Mouse (Mus musculus) gastrocnemius, postnatal 4 days (tissue): ENCODE data around the gene Ptpn18. TPM values are rescaled to one million over a fixed set of nuclear protein-coding genes. Genes with fewer than 3 reads are reported as not detected.

Experiments used
- DNase-seq, 2 experiments: peaks; one replicate each; pipeline ENCODE4 v3.0.0; 2021 to 2022; ENCODE audit warnings: low spot score in 2 of 2, mixed read lengths in 2 of 2
- total RNA-seq, 2 experiments: library from RNA; stranded (reverse); gene quantifications; 2 replicates each; pipeline ENCODE4 v1.2.3; 2021

Gene Ptpn18
- total RNA-seq, 2 experiments from 2014 or later = 8.4 to 9.3 TPM

DNA sequence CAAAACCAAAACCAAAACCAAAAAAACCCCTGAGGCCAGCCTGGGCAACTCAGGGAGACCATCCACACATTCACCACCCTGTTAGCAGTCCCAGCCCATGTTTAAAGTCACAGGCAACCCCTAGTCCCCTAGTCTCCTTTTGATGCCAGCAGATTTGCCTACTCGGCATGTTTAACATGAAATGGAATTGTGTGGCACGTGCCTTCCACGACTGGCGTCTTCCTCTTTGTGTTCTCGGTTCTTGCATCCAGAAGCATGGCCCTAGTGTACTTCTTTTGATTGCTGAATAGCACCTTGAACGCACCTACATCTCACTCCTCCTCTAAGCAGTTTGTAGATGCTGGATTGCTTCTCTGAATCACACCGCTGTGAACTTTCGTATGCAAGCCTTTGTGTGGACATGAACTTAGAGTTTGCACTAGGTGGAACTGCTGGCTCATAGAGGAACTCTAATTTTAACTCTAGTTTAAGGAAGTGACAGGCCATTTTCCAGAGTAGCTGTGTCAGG, 4.8 kb downstream of the Ptpn18 start:
- DNase-seq = no peak

DNA sequence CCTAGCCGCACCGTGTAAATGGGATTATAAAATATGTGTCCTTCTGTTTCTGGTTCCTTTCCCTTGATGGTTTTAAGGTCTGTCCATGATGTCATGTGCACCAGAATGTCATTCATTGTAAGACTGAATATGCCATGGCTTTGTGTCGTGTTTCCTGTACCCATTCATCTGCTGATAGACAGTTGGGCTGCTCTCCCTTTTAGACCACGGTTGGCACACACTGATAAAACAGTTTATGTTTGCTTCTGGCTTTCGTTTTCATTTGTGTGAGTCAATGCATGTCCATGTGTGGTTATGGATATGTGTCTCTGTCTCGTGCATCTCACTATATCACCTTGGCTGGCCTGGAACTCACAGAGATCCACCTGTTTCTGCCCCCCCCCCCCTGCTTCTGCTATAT, 5.9 kb downstream of the Ptpn18 start:
- no peak for DNase-seq

DNA sequence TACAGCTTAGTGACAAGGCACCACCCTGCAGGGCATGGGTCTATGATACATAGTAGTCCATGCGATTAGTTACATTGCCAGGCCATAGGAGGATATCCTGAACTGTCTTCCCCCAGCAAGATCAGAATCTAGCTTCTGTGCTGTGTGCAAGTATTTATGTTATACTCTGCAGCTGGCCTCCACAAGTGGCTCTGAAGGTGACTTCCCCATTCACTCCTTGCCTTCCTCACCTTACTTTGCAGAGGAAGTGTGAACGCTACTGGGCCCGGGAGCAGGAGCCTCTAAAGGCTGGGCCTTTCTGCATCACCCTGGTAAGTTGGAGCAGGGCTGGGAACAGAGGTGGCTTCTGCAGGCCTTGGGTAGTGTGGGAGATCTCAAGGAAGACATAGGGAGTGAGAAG, 8.5 kb downstream of the Ptpn18 start:
- no peak for DNase-seq

DNA sequence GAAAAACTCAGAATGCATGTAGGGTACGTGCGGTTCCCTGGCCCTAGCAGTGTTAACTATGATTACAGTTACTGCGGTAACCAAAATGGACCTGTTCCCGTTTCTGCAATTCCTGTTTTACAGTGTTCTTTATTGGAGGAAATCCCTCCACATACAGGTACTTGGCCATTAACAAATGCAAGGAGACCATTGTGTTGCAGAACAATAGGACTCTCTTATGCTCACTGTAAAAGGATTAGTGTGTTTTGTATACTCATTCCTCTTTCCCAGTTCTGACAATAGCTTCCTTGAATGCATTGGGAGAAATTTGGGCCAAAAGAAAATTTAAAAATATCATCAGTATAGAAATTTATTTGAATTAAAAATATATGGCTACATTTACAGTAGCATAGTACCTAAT, 8.9 kb downstream of the Ptpn18 start:
- no peak for DNase-seq

DNA sequence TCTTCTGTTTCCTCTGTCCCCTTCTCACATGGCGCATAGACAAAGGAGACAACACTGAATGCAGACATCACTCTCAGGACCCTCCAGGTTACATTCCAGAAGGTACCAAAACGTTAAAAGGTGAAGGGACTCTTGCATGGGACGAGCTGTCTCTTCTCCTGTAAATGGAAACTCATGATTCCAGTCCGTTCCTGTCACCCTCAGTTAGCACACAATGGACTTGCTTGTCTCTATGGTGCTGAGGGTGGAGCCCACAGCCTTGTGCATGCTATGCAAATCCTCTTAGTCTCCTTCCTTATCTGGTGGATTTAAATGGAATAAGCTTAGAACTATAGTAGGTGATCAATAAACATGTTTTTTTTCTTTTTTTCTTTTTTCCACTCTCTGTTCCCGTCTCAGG, 10.2 kb downstream of the Ptpn18 start:
- no peak for DNase-seq

DNA sequence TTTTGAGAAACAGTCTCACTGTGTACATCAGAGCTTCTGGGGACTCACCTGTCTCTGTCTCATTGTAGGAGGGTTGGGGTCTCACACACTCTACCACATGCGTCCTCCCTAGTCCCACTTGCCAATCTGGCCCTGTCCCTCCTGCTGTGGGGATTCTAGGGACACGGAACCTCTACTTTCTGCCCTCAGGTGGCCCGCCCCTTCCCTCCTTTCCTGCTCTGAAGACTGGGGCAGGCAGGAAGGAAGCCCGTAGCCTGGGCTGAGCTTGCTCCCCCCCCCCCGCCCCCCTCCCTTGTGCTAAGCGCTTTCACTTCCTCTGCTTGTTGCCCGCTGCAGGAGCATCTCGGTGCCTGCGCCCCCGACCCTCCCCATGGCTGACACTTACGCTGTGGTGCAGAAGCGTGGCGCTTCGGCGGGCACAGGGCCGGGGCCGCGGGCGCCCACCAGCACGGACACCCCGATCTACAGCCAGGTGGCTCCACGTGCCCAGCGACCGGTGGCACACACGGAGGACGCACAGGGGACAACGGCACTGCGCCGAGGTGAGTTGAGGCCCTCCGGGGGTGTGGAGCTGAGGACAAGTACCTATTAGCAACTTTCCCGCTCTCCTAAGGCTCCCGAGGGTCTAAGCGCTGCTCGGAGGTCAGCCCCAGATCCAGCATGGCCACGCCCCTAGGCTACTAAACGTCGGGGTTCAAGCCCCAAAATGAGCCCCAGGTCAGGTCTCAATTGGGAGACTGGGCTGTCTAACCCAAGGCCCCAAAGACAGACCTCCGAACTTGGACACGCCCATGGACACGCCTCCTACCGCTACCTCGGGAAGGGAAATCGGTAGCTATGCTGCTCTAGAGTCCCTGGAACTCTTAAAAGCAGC, 13.1 kb downstream of the Ptpn18 start:
- peak in 1 of 2 experiments; percentile 16 for DNase-seq

DNA sequence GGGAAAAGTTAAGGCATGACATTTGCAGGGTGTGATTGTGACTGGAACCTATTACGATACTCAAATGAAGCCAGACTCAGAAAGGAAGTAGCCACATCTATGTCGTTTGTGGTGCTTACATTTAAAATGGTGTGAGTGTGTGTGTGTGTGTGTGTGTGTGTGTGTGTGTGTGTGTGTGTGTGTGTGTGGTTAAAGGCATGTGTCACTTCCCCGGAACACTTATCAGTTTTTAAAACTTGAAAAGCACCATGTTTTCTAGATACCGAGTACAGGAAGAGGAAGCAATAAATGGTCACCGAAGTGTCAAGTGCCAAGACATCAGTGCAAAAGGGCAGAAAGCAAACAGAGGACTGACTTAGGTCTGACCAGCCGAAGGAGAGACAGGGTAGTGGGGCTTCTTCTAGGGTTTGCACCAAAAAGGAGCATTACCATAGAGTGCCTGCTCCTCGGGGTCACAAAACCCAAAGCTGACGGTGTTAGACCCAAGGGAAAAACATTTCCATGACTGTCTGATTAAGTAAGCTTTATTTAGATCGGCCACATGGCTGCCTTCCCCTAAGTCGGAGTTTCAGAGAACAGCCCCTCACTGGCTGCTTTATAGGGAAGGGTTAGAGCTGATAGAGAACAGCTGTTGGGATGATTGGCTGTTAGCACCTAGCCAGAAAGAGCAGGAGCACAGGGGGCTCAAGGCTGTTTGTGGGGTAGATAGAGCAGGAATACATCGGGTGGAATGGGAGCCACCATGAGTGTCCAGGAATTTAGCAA, 19.5 kb downstream of the Ptpn18 start:
- DNase-seq = no peak

DNA sequence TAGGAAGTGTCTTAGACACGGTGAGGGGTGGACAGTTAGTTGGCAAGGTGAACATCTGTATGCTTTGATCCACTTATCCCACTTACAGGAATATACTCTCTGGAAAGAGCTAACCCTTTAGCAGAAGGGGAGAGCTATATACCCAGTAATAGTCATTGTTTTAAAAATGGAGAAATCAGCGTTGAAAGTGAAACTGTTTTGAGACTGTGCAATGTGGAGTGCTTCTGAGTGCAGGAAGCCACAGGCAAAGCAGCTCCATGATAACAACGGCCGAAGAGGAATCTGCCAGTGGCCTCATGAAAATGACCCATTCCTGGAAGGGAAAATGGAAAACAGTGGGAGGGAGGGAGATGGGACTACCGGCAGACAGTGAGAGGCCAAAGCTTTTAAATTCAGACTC, 21.2 kb downstream of the Ptpn18 start:
- no peak for DNase-seq

DNA sequence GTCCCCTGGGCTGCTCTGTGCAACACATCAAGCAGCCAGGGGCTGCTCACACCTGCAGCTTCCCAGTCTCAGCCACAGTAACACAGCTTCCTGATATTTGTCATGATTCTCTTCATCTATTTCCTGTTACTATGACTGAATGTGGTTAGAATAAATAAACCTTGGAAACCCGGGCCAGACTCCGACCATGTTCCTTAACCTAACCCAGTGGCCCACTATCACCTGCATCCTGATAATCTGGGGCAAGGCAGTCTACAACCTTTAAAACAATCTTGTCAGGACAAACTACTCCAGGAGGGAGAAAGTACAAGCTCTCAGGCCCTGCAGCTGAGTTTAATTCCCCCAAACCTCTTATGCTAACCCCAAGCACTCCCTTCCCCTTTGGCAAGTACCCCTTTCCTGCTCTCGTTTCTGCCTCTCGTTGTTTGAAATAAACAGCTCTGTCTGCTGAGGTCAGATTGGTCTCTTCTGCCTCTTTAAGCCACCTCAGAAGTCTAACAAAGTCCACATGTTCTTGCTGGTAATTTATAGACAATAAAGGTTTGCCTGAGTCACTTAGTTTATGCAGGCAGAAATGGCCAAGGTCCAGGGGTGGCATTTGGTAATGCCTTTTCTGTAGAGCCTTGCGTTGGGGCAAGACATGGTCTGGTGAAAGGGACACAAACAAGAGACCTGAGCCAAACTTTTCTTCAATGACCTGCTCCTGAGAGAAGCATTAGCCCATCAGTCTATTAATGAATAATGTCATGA, 22.5 kb downstream of the Ptpn18 start:
- DNase-seq = no peak

DNA sequence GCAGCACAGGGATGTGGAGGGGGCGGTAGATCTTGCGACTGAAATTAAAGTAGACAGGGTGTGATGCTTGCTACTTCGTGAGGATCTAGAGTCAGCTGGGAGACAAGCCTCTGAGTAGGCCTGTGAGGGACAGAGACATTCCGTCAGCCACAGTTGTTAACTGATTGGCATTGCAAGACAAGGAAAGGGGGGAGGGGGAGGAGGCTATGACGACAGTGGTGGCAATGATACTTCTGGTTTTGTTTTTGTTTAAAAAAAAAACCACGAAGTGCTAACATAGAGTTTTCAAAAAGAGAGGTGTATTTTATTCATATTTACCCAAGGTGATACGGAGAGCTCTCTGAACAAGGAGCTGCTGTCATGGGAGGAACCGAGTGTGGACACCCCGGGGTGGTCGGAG, 24.9 kb downstream of the Ptpn18 start:
- DNase-seq = no peak

DNA sequence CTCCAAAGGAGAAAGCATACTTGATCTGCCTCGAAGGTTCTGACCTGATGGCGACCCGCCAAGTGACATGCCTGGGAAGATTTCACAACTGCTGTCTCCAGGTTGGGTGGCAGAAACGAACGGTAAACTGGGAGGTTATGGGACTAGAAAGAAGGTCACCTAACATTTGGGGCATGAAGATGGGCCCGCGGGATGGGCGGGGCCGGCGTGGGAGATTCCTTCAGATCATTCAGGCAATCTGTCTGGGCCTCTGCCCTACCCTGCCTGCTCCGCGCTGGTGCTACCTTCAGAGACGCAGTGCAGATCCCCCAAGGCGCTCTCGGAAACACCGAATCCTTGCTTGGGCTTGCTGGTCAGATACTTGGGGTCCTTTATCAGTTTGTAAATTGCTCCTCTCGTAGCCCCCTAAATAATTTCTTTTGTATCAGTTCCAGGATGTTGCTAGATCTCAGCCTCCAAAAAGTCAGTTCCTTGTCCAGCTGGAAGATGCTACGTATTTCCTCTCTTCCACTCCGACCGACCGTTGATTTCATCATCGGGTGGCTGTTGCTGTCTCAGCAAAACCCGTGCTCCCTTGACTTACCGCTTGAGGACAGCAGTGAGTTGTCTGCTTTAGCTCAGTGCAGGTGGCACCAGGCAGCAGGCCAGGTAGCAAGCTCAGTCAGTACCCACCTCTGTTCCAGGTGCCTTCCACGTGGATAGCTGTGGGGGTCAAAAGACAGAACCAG, 26.1 kb downstream of the Ptpn18 start:
- no peak for DNase-seq

DNA sequence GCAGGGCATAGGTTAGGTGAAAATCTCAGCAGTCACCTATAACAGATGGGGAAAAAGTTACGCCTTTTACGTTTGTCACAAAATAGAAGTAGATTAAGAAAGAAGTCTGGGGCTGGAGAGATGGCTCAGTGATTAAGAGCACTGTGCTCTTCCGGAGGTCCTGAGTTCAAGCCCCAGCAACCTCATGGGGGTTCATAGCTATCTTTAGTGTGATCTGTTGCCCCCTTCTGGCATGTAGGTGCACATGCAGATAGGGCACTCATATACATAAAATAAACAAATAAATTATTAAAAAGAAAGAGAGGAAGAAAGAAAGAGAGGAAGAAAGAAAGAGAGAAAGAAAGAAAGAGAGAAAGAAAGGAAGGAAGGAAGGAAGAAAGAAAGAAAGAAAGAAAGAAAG, 27.8 kb downstream of the Ptpn18 start:
- no peak for DNase-seq

DNA sequence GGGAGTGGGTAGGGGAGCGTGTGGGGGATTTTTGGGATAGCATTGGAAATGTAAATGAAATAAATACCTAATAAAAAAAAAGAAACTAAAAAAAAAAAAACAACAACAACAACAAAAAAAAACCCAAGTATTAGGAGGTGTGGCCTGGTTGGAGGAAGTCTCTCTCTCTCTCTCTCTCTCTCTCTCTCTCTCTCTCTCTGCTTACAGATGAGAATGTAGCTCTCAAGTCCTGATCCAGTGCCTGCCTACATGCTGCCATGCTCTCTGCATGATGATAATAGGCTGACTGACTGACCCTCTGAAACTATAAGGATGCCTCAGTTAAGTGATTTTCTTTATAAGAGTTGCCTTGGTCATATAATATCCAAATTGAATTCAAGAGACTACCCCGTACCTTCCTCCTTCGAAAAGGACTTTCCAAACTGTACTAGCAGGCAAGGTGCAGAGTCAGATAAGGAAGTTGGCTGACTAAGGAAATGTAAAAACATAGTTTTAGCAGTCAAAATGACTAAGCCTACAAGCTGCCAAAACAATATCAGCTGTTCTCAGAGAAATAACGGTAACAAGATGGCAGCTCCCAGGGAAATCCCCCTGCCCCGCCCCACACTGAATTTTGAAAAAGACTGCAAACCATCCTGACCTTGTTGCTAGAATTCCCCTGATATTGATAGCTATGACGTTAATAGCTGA, 30.4 kb downstream of the Ptpn18 start:
- no peak for DNase-seq

DNA sequence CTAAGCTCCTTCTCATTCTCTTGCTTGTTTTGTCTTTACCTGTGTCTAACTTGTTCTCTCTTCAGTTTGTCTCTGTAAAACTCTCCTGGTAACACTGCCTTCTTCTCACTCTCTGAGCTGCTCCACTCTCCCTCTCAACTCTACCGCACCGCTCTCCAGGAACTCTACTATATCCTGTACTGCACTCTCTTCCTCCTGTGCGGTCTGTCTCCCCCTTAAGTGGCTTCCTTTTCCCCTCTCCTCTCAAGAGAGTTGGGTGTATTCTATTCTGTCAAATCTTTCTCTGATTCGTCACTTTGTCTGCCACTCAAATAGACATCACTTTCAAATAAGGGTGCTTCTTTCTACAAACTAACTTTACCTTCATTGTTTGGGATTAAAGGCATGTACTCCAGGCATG, 31.9 kb downstream of the Ptpn18 start:
- DNase-seq = no peak

DNA sequence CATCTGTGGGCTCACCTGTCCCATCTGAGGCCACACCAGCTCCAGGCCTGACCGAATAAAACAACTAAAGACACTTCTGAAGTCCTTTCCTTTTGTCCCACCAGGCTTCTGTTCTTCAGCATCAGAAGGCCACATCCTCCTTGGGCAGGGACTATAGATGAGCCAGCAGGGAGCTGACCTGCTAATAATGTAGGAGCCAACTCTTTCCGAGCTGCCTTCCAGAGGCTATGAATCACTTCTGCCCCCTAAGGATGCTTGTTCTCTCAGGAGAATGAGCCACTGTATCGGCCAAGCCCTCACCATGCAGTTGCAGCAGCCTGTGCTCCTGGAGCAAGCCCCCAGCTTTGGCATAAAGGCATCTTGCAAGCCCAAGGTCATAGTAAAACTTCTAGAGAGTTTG, 43.4 kb downstream of the Ptpn18 start:
- DNase-seq = no peak

DNA sequence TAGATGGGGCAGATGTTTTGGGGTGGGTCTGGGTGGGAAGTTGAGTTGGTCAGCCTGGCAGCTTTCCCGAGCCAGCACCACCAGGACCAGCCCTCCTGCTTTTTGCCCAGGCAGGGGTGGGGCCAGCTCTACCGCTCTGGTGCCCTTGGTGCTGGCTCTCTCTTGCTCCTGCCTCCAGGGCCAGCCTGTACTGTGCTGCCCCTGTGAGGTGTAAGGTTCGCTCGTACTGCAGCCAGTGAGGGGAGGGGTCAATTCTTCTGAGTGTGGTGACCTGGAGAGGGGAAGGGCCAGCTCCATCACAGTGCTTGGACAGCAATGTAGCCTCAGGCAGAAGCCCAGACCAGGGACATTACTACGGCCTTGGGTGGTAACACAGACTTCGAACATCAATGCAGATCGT, 45.7 kb downstream of the Ptpn18 start:
- no peak for DNase-seq

DNA sequence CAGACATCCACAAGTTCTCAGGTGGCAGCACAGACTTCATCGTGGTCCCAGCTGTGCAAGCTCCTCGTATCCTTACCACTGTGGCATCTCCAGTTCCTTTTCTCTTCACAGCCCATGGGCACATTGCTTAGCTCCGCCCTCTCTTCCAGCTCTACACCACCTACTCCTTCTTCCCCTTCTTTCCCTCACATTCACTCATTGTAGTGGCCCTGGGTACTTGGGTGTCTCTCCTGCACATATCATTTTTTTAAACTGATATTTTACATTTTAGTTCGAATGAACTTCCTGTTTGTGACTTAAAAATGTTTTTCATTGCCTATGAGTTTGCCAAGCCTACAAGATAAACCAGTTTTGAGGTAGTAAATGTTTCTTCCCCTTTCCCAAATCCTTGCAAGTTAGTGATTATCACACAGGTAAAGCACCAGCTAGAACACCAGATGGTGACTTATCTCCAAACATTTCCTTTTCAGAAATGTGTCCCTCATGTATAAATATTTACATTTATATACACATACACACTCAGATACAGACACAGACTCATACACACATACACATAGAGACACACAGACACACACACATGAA, 46.5 kb downstream of the Ptpn18 start:
- DNase-seq = no peak

DNA sequence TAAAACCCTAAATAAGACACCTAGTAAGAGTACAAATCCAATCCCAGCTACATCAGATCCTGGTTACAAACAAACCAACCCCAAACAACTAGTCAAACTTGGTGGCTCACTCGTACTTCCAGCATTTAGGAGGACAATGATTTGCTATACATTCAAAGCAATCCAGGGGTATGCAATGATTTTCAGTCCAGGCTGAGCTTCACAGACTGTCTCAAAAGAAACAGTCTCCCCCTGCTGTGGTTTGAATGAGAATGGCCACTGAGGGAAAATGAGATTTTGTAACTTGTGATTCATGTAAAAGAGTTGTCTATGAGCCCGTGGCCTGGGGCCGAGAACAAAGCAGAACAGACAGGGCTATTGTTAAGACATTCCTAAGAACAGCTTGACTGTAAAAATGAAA, 48.4 kb downstream of the Ptpn18 start:
- DNase-seq = no peak

DNA sequence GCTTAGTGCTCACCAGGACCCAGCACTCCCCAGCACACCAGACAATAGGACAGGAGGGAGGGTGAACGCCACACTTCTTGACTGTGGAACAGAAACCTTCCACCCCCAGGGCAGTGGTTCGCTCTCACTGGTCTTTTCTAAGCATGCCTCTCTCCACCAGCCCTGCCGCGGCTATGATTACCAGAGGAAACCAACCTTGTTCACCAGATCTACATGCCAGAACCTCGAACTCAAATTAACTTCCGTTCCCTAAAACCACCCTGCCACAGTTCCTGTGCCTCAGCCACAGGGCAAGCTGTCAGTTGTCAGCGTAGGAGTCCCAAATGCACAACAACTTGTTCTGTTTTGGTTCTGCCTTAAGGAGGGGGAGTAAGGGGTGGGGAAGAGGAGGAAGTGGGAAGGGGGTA, 51.0 kb downstream of the Ptpn18 start:
- no peak for DNase-seq

DNA sequence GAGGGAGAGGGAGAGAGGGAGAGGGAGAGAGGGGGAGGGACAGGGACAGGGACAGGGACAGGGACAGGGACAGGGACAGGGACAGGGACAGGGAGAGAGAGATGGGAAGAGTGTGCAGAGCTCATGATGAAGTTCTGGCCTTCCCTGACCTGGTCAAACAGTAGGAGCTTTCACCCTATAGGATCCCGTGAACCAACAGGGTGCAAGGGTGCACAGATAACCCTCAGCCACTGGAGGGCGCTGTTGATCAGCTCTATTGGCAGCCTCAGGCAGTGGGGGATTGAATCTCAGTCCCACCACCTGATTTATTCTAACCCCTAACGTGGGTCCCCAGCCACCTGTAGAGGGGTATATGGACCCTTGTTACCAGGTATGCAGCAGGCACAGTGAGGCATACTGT, 51.5 kb downstream of the Ptpn18 start:
- peak in 1 of 2 experiments; percentile 14 for DNase-seq
